Mouse (Mus musculus) kidney, postnatal 14 days (tissue): ENCODE results near the gene 4930432K21Rik.

Experiments
- DNase-seq: peaks from one replicate; pipeline ENCODE4 v3.0.0; 2022; ENCODE audit warnings: mixed read lengths

4930432K21Rik gene

DNA sequence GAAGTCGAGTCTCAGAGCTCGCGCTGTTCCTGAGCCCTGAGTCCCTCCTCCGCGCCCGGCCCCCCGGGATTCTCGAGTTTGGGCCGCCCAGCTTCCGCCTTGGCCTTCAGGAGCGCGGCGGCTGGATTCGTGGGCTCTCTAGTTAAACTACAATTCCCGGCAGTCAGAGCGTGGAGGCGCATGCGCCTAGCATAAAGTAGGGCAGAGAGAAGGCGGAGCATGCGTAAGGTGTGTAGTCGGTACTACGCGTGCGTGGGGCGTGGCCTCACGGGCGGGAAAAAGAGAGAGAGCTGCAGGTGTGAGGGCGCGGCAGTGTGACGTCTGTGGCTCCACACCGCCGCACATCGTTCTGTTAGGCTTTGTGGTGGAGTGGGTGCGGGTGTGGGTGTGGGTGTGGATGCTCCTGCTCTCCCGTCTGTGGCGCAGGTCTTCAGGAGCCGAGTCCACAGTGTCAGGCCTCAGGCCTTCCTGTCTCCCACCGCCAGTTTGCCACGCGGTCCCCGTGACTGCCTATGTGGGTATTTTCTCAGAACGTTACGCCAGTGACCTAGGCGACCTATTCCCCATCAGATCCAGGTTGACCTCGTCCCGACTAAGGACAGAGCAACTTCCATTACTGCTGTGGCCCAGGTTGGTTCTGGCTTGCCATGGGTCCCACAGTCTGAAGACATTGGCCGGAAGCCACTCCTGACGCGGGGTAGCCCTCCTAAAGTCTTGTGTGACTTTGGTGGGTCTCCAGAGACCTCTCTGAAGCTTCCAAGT lies at the start of gene 4930432K21Rik, which contains the start of gene Cc2d1a:
Gene 4930432K21Rik (plus strand): TSS at position 257 of the 762 bp plus-strand sequence.
Gene Cc2d1a (minus strand): TSS at position 168 of the 762 bp plus-strand sequence.
- peak; percentile 97 for DNase-seq

DNA sequence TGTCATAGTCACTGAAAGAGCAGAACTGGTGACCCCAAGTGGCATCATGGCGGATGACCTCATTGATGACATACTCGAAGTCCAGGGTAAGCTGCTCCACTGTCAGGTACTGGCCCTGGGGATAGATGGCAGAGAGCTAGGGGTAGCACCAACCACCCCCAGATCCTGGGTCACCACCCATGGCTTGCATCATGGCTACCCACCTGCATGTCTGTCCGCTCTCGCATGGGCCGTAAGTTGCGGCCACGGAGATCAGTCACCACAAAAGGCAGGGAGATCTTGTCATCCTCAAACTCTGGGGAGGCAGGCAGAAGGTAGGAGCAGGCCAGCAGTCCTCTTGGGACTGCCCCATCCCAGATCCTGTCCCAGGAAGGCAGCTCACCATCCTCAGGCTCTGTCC lies 49.4 kb upstream of the 4930432K21Rik start:
- no peak for DNase-seq

DNA sequence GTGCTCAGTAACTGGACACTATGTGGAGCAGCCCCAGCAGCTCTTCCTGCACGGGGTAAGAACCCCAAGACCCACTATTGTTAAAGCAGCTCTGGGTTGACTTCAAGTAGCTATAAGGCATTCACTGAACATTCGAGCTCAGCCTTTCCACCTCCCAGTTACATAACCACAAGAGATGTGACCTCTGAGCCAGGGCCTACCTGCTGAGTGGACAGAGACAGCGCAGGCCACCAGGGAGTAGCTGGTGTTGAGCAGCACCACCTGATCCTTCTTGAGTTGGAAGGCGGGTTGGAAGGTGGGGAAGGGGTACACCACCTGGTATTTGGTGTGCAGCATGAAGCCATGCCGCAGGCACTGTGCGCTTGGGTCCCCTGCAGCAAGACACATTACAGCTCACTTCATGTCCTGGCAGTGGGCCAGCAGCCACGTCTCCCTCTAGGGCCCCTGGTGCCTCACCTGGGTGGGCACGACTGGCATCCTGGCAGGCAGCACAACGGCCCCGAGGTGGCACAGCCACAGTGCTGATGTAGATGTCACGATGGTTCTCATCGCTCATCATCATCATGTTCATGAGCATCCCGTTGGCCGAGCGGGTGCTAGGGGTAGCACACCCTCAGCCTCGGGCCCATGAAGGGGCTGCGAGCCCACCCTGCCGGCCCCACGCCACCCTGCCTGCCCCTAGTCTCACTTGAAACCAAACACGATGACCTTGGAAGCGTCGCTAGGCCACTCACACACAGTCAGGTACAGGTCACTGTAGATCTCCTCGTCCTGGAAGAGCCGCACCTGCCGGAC lies 46.2 kb upstream of the 4930432K21Rik start:
- peak; percentile 41 for DNase-seq

DNA sequence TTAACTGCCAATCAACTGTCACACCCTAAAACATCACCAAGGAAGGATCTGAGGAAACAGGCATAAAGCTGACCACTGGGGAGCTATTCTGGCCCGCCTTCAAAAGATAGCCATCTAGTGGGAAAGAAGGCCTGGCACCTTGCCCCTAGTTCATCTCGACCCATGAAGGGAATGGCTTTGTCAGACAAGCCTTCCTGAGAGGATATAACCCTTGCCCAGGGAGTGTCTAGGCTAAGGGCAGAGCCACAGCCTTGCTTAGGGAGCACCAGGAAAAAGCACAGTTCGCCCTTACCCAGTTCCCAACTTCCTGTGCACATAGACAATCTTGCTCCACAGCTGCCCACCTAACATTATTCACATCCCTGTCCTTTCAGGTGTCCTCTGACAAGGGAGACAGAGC lies 44.2 kb upstream of the 4930432K21Rik start:
- peak; percentile 72 for DNase-seq

DNA sequence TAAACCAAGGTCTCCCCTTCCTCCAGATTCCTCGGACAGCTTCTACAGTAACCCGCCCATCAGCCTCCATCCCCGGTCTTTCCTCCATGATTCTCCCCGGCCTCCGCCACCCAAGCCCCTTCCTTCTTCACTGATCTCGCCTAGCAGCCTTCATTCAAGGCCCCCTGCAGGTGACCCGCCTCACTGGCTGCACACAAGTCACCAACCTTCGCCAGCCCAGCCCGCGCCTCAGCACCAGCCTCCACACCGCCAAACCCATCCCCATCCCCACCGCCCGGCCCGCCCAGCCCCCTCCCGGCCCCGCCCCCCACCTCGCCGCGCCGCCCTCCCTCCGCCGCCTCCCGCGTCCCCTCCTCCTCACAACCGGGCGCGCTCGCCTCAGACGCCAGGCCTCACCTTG lies 43.6 kb upstream of the 4930432K21Rik start:
- peak; percentile 80 for DNase-seq

DNA sequence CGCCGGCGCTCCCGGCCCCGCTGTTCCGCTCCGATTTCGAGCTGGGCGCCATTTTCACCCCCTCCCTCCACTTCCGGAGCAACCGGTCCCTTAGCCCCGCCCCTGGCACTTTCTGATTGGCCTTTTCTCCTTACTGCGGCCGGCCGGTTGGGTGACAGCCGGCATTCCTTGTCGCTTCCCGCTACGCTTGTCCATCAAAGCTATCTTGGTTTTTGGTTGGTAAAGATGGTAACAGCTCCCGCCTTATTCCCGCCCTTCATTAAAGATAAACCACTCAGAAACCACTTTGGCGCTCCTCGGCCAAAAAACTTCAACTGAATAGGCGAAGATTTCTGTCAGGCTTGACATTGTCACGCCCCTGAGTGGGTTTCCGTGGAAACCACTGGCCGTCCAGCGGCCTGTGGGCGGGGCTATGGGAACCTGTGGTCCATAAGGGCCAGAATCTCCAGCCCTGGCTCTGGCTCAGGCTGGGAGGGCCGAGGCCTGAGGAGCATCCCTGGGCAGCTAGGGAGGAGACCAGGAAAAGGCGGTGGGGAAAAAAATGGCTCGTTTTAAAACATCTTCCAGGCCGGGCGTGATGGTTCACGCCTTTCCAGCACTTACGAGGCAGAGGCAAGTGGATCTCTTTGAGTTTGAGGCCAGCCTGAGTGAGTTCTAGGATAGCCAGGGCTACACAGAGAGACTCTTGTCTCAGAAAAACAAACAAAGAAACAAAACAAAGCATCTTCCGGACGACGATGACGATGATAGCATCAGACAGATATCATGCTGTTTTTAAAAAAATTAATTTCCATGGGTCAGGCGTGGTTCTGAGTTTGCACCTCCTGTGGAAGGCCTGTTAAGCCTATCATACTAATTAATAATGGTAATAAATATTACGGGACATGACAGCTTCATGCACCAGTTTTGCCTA lies 42.9 kb upstream of the 4930432K21Rik start, which contains the start of gene Dcaf15:
Gene Dcaf15 (minus strand): TSS at position 72 of the 913 bp plus-strand sequence.
- DNase-seq: peak; percentile 99

DNA sequence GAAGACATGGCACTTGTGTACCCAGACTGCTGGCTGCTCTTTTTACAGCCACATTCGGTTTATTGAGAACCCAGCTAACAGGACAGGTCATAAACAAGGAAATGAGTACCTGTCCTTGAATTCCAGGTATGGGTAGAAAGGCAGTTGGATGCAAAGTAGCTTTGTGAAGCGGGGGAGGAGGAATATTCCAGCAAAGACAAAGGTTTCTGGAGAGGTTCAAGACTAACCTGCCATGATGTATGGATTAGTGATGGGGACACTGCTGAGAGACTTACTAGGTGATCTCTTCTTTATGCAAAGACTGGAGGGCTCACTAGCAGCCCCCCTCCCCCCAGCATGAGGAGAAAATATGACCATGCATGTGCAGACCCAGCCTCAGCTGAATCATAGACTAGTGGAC lies 42.1 kb upstream of the 4930432K21Rik start:
- no peak for DNase-seq

DNA sequence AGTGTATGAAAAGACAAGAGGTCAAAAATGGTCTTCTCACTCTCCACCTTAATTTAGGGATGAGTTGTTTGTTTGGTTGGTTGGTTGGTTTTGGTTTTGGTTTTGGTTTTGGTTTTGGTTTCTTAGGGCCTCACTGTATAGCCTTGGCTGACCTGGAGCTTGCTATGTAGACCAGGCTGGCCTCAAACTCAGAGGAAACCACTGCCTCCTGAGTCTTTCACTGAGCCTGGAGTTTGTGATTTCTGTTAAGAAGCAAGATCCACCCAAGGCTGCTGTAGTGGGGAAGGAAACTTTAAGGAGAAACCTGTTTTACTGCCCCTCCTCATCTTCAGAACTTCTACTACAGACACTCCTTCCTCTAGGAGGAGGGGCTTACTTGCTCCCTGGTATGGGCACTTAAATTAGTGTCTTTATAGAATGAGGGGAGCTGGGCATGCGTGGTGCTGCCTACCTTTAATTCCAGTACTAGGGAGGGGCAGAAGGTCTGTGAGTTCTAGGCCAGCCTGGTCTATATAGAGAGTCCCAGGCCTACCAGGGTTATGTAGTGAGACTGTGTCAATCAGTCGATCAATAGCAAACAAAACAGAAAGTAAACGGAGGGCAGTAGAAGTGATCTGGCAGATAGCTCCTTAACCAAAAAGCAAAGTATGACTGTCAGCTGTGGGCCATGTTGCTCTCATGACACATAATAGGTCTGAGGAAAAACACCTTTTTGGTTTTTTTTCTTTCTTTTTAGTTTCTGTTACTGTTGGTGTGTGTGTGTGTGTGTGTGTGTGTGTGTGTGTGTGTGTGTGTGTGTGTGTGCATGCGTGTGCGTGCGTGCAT lies 41.4 kb upstream of the 4930432K21Rik start:
- no peak for DNase-seq

DNA sequence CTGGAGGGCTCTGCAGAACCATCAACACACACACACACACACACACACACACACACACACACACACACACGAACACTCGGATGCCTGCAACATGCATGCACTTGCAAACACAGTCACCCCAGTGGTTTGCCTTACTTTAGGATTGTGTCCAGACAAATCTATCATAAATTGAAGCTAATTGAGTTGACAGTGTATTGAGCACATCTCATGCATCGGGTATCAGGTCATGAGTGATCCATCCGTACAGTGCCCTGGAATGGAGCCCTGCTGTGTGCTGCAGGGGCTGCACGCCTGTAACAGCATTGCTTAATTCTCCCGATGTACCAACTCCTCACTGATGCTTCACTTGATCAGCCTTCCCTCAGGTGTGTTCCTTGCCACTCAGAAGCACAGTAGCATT lies 32.2 kb upstream of the 4930432K21Rik start:
- no peak for DNase-seq

DNA sequence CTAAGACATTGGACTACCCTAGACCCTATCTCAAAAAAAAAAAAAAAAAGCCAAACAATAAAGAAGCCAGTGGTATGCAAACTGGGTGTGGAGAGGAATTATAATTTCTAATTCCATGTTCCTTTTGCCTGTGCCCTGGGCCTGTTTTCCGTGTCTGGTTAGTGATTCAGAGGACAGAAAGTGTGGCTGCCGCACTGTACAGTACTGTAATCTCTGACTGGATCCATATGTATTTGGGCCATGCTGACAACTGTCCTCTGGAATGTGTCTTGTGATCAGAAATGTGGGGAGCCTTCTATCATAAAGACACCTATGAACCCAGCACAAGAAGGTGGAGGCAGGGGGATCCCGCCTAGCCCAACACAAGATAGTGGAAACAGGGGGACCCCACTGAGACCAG lies 25.7 kb upstream of the 4930432K21Rik start:
- no peak for DNase-seq

DNA sequence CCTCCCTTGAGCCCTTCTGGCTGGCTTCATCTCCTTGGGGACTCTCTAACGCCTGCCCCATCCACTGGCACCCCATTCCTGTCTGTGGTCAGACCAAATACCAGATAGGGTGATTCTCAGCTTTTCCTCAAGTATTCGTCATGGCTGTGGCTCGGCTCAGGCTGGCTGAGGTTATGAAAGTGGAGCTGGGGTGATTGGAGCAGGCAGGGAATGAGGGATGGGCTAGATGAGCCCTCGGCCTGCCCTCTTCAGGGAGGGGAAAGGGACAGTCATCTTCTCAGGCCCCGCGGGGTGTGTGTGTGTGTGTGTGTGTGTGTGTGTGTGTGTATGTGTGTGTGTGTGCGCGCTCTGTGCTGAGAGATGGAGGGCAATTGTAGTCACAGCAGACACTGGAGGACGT lies 22.2 kb upstream of the 4930432K21Rik start, which contains the start of gene Podnl1:
Gene Podnl1 (plus strand): TSS at position 334 of the 400 bp plus-strand sequence.
- peak; percentile 24 for DNase-seq

DNA sequence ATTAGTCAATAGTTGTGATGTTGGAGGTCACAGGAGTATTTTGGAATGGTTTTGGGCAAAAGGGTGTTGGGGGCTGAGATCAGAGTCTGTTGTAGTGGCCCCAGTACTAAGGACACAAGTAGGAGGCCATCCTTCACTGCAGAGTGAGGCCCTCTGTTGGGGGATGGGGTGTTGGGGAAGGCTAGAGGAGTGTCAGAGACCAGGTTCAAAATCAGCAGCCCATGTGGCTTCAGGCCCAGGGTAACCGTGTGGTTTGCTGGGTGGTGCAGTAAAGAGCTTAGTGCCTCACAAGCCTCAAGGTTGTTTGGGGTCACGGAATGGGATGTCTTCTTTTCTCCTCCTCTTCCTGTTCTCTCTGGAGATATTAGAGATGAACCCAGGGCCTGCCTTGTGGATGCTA lies 21.1 kb upstream of the 4930432K21Rik start:
- no peak for DNase-seq

DNA sequence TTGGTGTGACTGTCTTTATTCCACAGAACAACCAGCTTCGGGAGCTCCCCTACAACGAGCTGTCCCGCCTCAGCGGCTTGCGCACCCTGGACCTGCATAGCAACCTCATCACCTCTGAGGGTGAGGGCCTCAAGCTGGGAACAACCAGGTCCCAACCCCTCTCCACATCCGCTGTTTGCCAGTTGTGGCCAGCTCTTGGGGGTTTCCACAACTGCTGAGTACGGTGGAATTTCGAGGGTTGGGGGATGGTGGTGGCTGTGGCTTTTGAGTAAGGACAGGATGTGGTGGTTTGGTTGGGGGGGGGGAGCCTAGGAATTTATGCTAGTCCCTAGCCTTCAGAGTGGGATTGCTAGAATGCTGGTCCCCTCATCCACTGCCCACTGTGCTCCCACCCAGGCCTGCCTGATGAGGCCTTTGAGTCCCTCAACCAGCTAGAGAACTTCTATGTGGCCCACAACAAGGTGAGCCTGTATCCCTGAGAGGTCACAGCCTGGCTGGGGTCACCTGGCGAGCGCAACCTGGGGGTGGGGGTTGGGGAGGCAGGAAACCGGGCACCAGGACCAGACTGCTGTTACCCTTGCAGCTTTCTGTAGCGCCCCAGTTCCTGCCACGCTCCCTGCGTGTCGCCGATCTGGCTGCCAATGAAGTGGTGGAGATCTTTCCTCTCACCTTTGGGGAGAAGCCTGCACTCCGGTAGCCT lies 20.5 kb upstream of the 4930432K21Rik start:
- DNase-seq: peak; percentile 28

DNA sequence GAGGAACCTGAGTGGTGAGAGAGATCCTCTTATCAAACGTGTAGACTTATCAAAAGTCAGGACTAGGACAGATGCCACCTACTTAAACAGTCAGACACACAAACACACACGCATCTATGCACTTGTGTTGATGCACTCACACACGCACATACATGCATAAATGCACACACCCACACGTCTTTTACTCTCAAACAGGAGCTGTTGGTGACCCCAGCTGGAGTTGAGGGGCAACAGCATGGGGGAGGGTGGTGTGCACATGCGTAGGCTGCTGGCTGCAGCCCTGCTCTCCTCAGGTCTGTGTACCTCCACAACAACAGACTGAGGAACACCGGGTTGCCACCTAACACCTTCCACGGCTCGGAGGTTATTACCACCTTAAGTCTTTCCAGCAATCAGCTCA lies 19.5 kb upstream of the 4930432K21Rik start:
- DNase-seq: no peak

DNA sequence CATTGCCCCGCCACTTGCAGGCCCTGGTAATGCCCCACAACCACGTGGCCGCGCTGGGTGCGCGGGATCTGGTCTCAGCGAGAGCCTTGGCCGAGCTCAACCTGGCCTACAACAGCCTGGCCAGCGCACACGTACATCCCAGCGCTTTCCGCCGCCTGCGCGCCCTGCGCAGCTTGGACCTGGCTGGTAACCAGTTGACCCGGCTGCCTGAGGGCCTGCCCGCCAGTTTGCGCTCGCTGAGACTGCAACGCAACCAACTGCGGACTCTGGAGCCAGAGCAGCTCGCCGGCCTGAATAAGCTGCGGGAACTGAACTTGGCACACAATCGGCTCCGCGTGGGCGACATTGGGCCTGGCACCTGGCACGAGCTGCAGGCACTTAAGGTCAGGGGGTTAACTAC lies 17.0 kb upstream of the 4930432K21Rik start:
- peak; percentile 56 for DNase-seq

DNA sequence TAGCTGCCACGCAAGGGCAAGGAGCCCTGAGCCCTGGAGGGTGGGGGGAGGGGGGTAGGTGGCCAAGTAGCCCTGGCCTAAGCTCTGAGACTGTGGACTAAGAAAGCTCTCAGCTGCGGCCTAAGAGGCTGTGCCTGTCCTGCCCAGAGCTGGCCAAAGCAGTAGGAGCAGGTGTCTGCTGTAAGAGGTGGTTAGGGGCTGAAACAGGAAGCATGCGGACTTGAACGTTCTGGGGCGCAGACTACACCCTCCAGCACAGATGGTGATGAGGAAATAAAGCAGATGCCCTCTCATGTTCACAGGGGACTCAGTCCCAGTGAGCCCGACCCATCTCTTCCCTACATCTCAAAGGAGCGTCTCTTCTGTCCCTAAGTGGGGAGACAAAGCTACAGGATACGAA lies 15.6 kb upstream of the 4930432K21Rik start:
- no peak for DNase-seq

DNA sequence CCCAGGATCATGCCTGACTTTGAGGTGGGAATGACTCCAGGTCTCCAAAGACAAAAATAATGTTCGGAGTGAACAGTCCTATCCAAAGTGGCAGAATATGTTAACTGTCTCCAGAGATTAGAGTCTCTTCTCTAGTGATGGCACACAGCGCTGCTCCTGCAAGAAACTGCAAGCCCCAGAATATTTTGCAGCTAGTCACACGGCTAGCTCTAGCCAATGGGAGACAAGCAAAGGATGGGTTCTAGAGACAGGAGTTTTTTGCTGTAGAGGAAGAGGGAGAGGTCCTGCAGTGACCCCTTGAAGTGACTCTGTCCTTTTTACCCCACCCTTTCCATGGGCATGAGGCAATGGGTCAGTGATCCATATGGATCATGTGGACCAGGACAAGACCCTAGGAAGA lies 10.0 kb upstream of the 4930432K21Rik start:
- no peak for DNase-seq

DNA sequence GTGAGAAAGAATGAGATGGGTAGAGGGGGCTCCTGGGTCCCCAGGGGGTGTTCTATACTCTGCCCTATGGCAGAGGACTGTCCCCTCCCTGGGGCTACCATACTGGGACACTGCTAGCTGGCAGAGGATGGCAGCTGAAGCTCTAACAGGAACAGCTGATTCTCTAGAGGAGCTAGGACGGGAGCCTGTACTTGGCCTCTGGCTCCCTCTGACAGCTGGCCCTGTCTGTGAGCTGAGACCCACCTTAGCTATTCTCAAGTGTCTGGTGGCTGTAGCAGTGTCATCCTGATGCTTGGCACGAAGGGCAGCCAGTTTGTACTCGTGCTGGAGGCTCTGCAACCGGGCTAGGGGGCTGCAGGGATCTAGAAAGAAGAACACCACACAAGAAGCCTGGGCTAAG lies 7.0 kb upstream of the 4930432K21Rik start:
- no peak for DNase-seq

DNA sequence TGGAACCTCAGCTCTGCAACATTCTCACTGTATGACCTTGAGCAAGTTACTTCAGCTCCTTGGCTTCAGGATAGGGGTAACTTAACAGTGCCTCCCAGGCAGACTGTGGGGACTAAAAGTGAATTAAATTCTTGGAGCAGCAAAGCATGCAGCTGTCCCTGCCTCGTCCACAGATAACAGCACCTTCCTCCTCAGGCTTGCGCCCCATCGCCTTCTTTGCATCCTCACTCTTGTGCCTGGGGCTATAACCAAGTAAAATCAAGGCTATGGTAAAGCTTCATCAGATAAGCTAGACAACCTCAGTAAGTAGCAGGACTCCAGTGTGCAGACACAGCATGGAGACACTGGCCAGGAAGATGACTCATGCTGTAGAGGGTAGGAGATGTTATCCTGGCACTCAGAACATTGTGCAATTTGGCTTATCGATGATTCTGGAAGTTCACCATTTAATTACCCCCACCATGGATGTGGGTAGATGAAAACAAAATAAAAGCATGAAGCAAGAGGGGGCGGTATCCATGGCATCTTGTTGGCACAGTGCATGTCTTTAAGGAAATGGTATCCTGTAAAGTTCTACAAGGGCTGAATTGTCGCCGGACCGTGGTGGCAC lies 3.1 kb upstream of the 4930432K21Rik start:
- no peak for DNase-seq

DNA sequence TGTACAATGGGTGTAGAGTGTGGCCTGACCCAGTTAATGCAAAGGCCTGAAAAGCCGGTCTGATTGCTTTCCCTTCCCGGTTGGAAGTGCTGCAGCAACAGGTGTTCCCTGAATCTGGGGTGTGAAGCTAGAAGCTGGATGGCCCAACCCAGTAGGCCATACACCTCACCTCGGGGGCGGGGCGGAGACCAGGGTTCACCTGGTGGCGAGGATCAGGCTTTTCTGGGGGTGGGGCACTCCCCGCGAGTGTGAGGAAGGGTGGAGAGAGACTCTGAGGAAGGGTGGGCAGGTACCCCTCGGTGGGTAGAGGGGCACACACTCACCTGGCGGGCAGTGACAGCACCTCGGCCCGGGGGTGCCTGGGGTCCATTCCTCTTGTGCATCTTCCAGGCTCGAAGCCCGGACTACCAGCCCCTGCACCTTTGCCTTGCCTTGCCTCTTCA lies 480 bp upstream of the 4930432K21Rik start:
- peak; percentile 60 for DNase-seq

DNA sequence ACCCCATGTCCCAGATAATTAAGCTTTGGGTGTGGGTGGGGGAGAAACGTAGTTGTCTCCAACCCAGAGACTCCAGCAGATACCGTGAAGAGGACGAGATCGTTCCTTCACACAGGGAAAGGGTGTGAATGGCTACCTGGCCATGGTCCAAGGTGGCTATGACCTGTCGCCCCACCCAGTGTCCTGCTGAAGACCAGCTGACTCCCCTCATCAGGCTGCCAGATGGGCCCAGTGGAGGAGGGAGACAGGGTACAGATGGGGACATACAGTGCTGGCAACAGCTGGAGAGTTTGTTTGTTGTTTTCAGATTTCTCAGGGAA lies 666 bp downstream of the 4930432K21Rik start:
- peak; percentile 14 for DNase-seq
